Mouse (Mus musculus) limb, embryonic 10.5 days (tissue): ENCODE measurements around the gene Lingo3. TPM values are rescaled to one million over a fixed set of nuclear protein-coding genes. Genes with fewer than 3 reads are reported as not detected.

Source experiments
- DNase-seq: peaks from one replicate; pipeline ENCODE4 v3.0.0-alpha.2; 2017; ENCODE audit warnings: low spot score
- H3K27ac ChIP-seq: fragments of 300-500 bp; sonication (generic); 2 replicates; pipeline ENCODE4 v1.5.1; 2016; ENCODE audit warnings: mild to moderate bottlenecking
- H3K27me3 ChIP-seq: fragments of 300-500 bp; sonication (generic); 2 replicates; pipeline ENCODE4 v1.6.1; 2016; ENCODE audit warnings: low read depth, mild to moderate bottlenecking; ENCODE audit not compliant: poor library complexity, severe bottlenecking
- H3K36me3 ChIP-seq: fragments of 300-500 bp; sonication (generic); 2 replicates; pipeline ENCODE4 v1.6.1; 2016; ENCODE audit warnings: mild to moderate bottlenecking, moderate library complexity
- H3K4me1 ChIP-seq: fragments of 300-500 bp; sonication (generic); 2 replicates; pipeline ENCODE4 v1.6.1; 2016
- H3K4me3 ChIP-seq: fragments of 300-500 bp; sonication (generic); 2 replicates; pipeline ENCODE4 v1.5.1; 2016; ENCODE audit warnings: mild to moderate bottlenecking, moderate library complexity
- H3K9me3 ChIP-seq: fragments of 300-500 bp; sonication (generic); replicated peaks from 2 replicates; pipeline ENCODE4 v1.6.1; 2016; ENCODE audit warnings: mild to moderate bottlenecking
- WGBS: fragments of 180-500 bp; shearing (Covaris S2); methylation state at CpG from one replicate; pipeline ENCODE4 v1.1.7; 2016; 5-methylcytosine and 5-hydroxymethylcytosine counted together
- polyA plus RNA-seq: library from polyadenylated mRNA; unstranded; fragments of >200 nt; fragmentation: Nextera tagmentation; extraction: Ambion mirVana; gene quantifications from 2 replicates; pipeline ENCODE4 v1.2.1, GENCODE M21; 2016

Gene Lingo3
- polyA plus RNA-seq, 1 experiment from 2014 or later = 0.60 TPM

DNA sequence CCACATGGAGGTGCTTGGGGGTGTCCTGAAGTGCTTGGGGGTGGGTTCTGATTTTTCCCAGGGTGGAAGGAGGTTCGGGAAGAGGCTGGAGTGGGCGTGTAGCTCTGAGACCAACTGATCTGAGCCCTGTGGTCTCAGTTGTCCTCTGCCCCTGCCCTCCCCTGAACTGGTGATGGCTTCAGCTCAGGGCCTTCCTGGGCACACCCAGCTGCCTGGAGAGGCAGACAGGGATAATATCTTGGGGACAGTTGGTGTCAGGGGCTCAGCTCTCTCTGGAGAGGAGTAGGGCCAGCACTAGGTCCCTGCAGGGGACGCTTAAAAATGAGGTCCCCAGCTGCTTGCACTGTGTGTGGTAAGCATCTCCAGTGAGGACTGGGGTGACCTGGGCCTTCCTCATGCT lies 14.0 kb upstream of the Lingo3 start:
- WGBS = 93% methylated on average over 3 of the region's 3 CpGs
- 0 out of 2 replicates have a peak overlapping the region, but pooled peaks have one; percentile 2 for H3K4me3 ChIP-seq
- no peaks in the 10 kb centered on the region for H3K9me3 ChIP-seq
- DNase-seq = no peak
- peak overlapping the region; percentile 48 for H3K27ac ChIP-seq
- peaks cover 29% of the 10 kb centered on the region for H3K36me3 ChIP-seq
- H3K27me3 ChIP-seq = no peaks in the 10 kb centered on the region
- H3K4me1 ChIP-seq = peaks cover 39% of the 10 kb centered on the region

DNA sequence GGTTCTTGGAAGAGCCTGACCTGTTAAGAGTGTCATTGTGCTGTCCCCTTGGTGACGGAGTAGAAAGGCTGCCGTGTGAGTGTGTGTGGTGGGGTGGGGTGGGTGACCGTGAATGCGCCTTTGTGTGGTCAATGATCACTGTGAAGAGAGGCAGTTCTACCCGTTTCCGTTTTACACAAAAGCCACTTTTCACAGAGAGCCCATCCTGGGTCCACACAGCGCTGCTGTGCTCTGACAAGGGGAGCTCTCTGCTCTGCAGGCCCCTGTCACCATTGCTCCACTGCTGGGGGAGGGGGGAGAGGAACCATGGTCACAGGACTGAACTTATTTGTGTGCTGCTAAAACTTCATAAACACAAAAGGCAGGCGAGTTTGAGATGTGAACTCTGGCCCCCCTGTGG lies 13.5 kb upstream of the Lingo3 start:
- no peak for DNase-seq
- H3K4me3 ChIP-seq = peak overlapping the region; percentile 2; the same call in 1 of the 2 replicates
- 71% methylated on average over 8 of the region's 8 CpGs for WGBS

DNA sequence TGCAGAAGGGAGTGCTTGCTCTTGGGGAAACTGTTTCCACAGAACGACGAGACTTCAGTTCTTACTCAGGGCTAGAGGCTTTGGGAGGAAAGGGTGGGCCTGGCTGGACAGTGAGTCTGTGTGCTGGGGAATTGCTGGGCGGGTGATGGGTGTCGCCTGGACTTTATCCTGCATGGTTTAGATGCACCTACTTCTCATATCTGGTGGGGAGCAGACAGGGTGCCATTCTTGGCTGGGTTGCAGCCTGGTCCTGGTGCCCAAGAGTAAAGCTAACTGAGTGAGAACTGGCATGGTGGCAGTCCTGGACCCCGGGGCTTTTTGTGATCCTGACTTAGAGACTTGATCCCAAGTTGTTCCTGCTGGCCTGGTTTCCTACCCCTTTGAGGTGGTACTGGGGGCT lies 13.1 kb upstream of the Lingo3 start:
- Histone ChIP-seq H3K4me1 (peaks cover 39% of the 10 kb centered on the region), H3K36me3 (peaks cover 28% of the 10 kb centered on the region), H3K4me3 (peak overlapping the region; percentile 2; the same call in 1 of the 2 replicates), H3K27me3 (no peaks in the 10 kb centered on the region), H3K9me3 (no peaks in the 10 kb centered on the region), H3K27ac (0 out of 2 replicates have a peak overlapping the region, but pooled peaks have one; percentile 1)
- WGBS = 82% methylated on average over 5 of the region's 5 CpGs
- no peak for DNase-seq

More for the DNA sequence above, 13.5 kb upstream of the Lingo3 start:
- H3K4me1 ChIP-seq = peaks cover 39% of the 10 kb centered on the region
- no peaks in the 10 kb centered on the region for H3K27me3 ChIP-seq
- 0 out of 2 replicates have a peak overlapping the region, but pooled peaks have one; percentile 1 for H3K27ac ChIP-seq
- peaks cover 28% of the 10 kb centered on the region for H3K36me3 ChIP-seq
- H3K9me3 ChIP-seq = no peaks in the 10 kb centered on the region

DNA sequence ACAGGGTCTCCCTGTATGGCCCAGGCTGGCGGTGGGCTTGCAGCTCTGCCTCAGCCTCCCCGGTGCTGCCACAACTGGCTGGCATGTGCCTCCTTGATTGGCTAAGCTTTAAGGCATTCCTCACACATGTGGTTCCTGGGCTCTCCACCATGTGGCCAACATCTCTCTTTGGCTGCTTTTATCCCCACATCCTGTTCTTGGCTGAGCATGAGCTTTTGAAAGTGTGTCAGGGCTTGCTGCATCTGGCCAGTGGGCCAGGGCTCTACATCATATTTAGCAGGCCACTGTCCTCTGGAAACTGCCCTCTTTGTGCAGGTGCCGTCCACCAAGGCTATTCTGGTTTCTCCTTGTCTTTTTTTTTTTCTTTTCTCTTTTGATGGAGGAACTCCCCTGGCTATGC lies 12.4 kb upstream of the Lingo3 start:
- Histone ChIP-seq H3K36me3 (peaks cover 28% of the 10 kb centered on the region), H3K27ac (no peak overlapping the region), H3K27me3 (no peaks in the 10 kb centered on the region), H3K9me3 (no peaks in the 10 kb centered on the region), H3K4me1 (peaks cover 39% of the 10 kb centered on the region), H3K4me3 (peak overlapping the region; percentile 99)
- 64% methylated on average over 3 of the region's 3 CpGs for WGBS
- DNase-seq = no peak

DNA sequence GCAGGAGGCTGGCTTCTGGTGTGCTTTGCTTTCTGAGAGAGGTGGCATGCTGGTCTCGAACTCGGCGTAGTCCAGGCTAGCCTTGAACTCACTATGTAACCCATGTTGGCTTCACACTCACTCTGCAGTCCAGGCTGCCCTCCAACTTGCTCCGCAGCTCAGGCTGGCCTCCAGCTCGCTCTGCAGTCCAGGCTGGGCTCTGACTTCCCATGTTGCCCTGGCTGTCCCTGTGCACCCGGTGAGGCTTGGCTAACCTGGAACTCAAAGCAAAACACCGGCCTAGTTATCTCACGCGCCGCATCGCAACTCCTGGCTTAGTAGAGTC lies 11.9 kb upstream of the Lingo3 start:
- Histone ChIP-seq H3K9me3 (no peaks in the 10 kb centered on the region), H3K4me1 (peaks cover 39% of the 10 kb centered on the region), H3K36me3 (peaks cover 29% of the 10 kb centered on the region), H3K4me3 (peak overlapping the region; percentile 99), H3K27me3 (no peaks in the 10 kb centered on the region), H3K27ac (peak overlapping the region; percentile 83)
- WGBS = 26% methylated on average over 11 of the region's 11 CpGs
- DNase-seq = peak; percentile 50

DNA sequence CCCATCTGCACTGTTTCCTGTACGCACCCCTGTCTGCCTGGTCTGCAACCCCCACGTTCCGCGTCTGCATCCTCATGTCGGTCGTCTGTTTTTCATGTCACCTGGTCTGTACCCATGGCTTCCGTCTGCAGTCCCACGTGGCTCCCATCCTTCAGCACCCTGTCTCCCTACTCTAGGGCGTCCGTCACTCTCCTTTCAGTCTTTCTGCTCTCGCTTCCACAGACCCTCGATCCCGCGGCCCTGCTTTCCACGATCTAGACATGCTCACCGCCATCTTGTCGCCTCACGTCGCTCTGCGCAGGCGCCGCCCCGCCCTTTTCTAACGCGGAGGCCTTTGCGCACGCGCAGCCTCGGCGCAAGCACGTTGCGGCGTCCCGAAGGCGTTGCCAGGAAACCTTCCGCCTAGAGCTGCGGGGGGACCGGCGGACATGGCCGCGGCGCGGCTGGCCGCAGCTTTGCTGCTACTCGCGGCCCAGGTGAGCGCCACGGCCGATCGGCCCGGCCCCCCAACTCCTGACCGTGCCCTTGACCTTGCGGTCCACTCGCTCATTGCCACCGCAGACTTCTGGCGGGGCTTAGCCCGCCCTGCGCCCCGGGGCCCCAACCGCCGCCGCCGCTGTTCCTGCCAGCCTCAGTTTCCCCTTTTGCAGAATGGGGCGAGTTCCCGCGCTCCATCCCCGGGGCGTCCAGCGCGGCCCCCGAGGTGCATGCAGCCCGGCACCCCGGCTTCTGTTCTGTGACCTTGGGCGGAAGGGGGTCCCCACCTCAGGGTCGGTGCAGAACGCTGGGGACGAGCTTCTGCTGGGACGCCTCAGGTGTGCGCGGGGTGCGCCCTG lies 11.3 kb upstream of the Lingo3 start, which contains the start of the genes Lsm7 and Sppl2b:
TSS of gene Lsm7 (minus strand) at position 297 of the 836 bp plus-strand sequence.
TSS of gene Sppl2b (plus strand) at position 363 of the 836 bp plus-strand sequence.
- H3K9me3 ChIP-seq = no peaks in the 10 kb centered on the region
- H3K4me3 ChIP-seq = peak within 1 kb of the TSS; percentile 99
- H3K27ac ChIP-seq = peak within 1 kb of the TSS; percentile 83
- H3K27me3 ChIP-seq = no peaks in the 10 kb centered on the region
- peaks cover 34% of the 10 kb centered on the region for H3K36me3 ChIP-seq
- under 1% methylated on average over 81 of the region's 81 CpGs for WGBS
- peak; percentile 99 for DNase-seq
- H3K4me1 ChIP-seq = peaks cover 39% of the 10 kb centered on the region

DNA sequence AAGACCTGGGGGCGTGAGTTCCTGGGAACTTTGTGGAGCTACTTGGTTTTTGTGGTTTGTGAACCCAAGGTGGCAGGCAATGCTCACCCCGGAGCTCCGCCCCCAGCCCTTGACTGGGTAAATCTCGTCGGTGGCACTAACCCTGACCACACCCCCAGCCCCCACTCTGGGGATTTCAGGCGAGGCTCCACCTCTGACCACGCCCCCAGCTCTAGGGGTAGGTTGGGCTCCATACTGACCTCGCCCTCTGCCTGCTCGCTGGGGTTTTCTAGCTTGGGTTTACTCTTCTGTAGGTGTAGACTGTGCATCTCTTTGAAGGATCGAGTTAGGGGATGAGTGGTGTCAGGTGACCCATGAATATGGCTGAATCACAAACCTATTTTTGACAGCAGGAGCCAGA lies 4.7 kb upstream of the Lingo3 start:
- Histone ChIP-seq H3K9me3 (no peaks in the 10 kb centered on the region), H3K36me3 (peaks cover 36% of the 10 kb centered on the region), H3K27me3 (peaks cover 30% of the 10 kb centered on the region), H3K27ac (no peak overlapping the region), H3K4me3 (no peak overlapping the region), H3K4me1 (peaks cover 24% of the 10 kb centered on the region)
- peak; percentile 47 for DNase-seq
- 8% methylated on average over 10 of the region's 10 CpGs for WGBS

DNA sequence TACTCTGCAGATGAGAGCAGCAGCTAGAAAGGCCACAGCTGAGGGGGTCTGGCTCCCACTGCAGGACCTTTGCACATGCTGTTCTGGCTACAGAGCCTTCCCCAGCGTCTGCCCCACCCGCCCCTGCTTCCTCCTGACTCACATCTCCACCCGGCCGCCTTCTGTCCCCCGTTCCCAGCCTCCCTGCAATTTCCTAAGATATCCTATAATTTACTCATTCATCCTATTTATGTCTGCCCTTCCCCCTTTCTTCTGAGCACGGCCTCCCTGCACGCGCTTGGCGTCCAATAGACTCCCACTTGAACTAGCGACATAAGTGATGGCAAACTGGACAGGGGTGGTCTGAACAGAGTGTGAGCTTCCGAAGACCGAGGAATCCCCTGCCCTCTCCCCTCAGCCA lies 1.9 kb upstream of the Lingo3 start:
- DNase-seq = no peak
- H3K4me3 ChIP-seq = no peak overlapping the region
- H3K9me3 ChIP-seq = no peaks in the 10 kb centered on the region
- peaks cover 9% of the 10 kb centered on the region for H3K36me3 ChIP-seq
- H3K4me1 ChIP-seq = peaks cover 27% of the 10 kb centered on the region
- 81% methylated on average over 12 of the region's 12 CpGs for WGBS
- H3K27ac ChIP-seq = no peak overlapping the region
- peaks cover 59% of the 10 kb centered on the region for H3K27me3 ChIP-seq

DNA sequence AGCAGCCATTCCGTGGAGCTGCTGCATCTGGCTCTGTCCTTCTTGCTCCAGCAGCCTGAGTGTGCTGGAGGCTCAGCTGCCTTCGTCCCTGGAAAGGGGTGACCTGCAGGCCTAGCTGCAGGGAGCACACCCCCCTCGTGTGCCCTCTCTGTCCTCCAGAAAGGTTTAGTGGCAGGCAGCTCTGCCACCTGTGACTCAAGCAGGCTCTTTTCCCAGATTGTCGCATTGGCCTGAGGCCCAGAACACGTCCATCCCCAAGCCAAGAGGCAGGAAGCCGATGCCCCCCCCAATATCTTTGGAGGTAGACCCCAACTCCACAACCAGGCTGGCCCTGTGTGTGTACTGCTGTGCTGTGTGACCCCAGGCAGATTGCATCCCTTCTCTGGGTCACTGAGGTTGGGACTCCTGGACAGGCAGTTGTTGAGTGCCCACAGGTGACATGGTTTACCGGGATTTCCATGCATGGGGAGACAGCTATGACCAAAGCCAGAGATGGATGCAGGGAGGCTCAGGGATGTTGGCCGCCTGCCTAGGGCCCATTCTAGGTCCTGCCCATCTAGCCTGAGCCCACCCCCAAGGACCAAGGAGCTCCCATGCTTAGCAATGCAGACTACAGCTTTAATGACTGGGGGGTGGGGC lies 1.3 kb upstream of the Lingo3 start:
- peaks cover 64% of the 10 kb centered on the region for H3K27me3 ChIP-seq
- H3K36me3 ChIP-seq = peaks cover 3% of the 10 kb centered on the region
- no peak overlapping the region for H3K27ac ChIP-seq
- WGBS = 65% methylated on average over 8 of the region's 8 CpGs
- peaks cover 27% of the 10 kb centered on the region for H3K4me1 ChIP-seq
- no peak for DNase-seq
- H3K9me3 ChIP-seq = no peaks in the 10 kb centered on the region
- H3K4me3 ChIP-seq = 0 out of 2 replicates have a peak overlapping the region, but pooled peaks have one; percentile 3

DNA sequence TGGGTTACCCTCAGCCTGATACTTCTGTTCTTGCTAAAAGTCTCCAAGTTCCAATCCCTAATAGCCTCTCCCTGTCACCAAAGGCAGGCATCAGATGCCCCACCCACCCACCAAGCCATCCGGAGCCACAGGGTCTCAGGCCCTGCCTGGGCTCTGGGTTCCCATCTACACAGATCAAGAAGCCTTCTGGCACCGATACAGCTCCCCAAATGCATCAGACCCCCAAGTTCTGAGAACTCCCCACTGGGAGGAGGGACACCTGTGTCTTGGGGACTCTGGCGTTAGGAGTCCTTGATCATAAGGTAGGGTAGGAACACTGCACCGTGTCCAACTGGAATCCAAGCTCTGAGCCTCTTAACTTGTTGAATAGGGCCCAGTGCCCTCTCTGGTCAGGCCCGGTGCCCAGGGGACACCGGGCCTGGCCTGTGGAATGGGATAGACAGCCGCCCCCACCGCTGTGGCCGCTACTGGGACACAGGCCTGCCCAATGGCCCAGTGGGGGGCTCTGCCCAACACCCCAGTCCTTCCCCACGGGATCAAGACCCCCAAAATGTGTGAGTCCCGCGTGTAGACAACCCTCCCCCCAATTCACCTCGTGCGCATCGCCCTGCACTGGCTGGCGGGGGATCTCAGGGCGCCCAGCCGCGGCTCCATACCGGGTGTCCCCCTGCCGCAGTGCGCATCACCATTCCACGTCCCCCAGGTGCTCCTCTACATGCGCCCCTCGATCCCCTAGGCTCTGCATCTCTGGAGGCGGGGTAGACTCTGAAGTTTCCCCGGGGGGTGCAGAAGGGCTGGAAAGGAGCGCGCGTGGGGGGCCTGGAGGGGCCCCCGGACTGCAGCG lies 530 bp downstream of the Lingo3 start:
- 12% methylated on average over 32 of the region's 32 CpGs for WGBS
- no peak for DNase-seq
- H3K4me1 ChIP-seq = peaks cover 22% of the 10 kb centered on the region

DNA sequence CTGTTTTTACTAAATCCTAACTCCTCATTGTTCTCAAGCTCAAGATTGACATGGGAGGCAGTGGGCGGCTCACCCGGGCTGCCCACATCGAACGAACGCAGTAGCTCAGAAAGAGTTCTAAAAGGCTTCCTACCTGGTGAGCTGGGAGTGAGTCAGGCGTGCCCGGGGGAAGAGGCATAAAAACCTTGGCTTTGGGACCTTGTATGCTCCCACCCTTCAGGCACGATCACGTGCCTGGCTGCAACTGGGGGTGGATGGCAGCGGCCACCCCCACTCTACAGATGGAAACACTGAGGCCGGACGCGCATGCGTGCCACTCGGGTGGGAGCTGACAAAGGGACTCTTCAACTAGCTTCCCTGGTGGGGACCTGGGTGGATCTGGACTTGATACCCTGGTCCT lies 1.5 kb downstream of the Lingo3 start:
- 85% methylated on average over 15 of the region's 15 CpGs for WGBS
- no peak overlapping the region for H3K27ac ChIP-seq
- H3K4me3 ChIP-seq = no peak overlapping the region
- peaks cover 30% of the 10 kb centered on the region for H3K4me1 ChIP-seq
- peaks cover 83% of the 10 kb centered on the region for H3K27me3 ChIP-seq
- DNase-seq = no peak
- no peaks in the 10 kb centered on the region for H3K9me3 ChIP-seq
- no peaks in the 10 kb centered on the region for H3K36me3 ChIP-seq

More for the DNA sequence above, 530 bp downstream of the Lingo3 start:
- Histone ChIP-seq H3K4me3 (peak overlapping the region; percentile 62), H3K27me3 (peaks cover 73% of the 10 kb centered on the region), H3K9me3 (no peaks in the 10 kb centered on the region), H3K36me3 (no peaks in the 10 kb centered on the region), H3K27ac (peak overlapping the region; percentile 66)

DNA sequence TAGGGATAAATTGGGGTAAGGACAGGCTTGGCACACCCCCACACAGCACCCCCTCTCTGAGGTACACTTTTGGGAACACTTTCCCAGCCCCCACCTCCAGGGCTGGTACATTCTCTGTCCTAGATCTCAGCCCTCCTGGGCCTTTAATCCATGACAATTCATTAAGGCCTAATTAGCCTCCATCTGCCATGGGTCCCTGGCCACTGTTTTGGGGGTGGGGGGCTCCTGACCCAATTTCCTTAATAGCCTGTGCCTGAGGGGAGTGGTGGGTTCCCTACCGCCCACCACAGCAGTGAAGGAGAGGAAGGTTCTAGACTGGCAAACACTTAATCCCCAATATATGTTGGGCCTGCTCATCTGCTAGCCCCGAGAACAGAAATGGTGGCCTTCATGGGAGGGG lies 2.2 kb downstream of the Lingo3 start:
- no peaks in the 10 kb centered on the region for H3K36me3 ChIP-seq

More for the DNA sequence above, 2.2 kb downstream of the Lingo3 start:
- H3K4me1 ChIP-seq = peaks cover 36% of the 10 kb centered on the region
- no peak for DNase-seq
- WGBS = 70% methylated on average over 2 of the region's 2 CpGs
- H3K4me3 ChIP-seq = no peak overlapping the region
- peaks cover 89% of the 10 kb centered on the region for H3K27me3 ChIP-seq
- H3K27ac ChIP-seq = no peak overlapping the region
- no peaks in the 10 kb centered on the region for H3K9me3 ChIP-seq
